Mouse (Mus musculus) intestine, embryonic 16.5 days (tissue): Measurements from ENCODE around the gene Sema6d. TPM values are rescaled to one million over a fixed set of nuclear protein-coding genes. Genes with fewer than 3 reads are reported as not detected.

ENCODE experiments used
- ATAC-seq: fragments of 200-750 bp; cut with Nextera tagmentation; 2 replicates; pipeline ENCODE4 v1.8.0; 2017; ENCODE audit warnings: moderate TSS enrichment, moderate library complexity
- H3K27ac ChIP-seq: fragments of 300-500 bp; sonication (generic); 2 replicates; pipeline ENCODE4 v1.5.1; 2014; ENCODE audit warnings: mild to moderate bottlenecking, low read length
- H3K27me3 ChIP-seq: fragments of 300-500 bp; sonication (generic); replicated peaks from 2 replicates; pipeline ENCODE4 v1.6.1; 2014; ENCODE audit warnings: low read length, control low read depth, mixed read lengths; ENCODE audit not compliant: control insufficient read depth, insufficient read depth
- H3K36me3 ChIP-seq: fragments of 300-500 bp; sonication (generic); 2 replicates; pipeline ENCODE4 v1.6.1; 2014; ENCODE audit warnings: low read length, control low read depth; ENCODE audit not compliant: control insufficient read depth, insufficient read depth
- H3K4me1 ChIP-seq: fragments of 300-500 bp; sonication (generic); 2 replicates; pipeline ENCODE4 v1.6.1; 2014; ENCODE audit warnings: low read length, control low read depth, mixed read lengths; ENCODE audit not compliant: control insufficient read depth, insufficient read depth
- H3K4me2 ChIP-seq: fragments of 300-500 bp; sonication (generic); 2 replicates; pipeline ENCODE4 v1.6.1; 2014; ENCODE audit warnings: low read depth, low read length, control low read depth
- H3K4me3 ChIP-seq: fragments of 300-500 bp; sonication (generic); 2 replicates; pipeline ENCODE4 v1.5.1; 2014; ENCODE audit warnings: mild to moderate bottlenecking, low read length
- H3K9ac ChIP-seq: fragments of 300-500 bp; sonication (generic); 2 replicates; pipeline ENCODE4 v1.6.1; 2014; ENCODE audit warnings: low read depth, low read length
- H3K9me3 ChIP-seq: fragments of 300-500 bp; sonication (generic); 2 replicates; pipeline ENCODE4 v1.6.1; 2016; ENCODE audit warnings: low read length, control low read depth; ENCODE audit not compliant: control insufficient read depth
- WGBS: fragments of 180-500 bp; shearing (Covaris S2); extraction: QIAGEN DNeasy Blood & Tissue Kit; methylation state at CpG from one replicate; pipeline ENCODE4 v1.1.7; 2014; 5-methylcytosine and 5-hydroxymethylcytosine counted together
- polyA plus RNA-seq: library from polyadenylated mRNA; unstranded; fragments of >200 nt; fragmentation: Nextera tagmentation; extraction: Ambion mirVana; gene quantifications from 2 replicates; pipeline ENCODE4 v1.2.1, GENCODE M21; 2015

The Sema6d gene
- polyA plus RNA-seq, 1 experiment from 2014 or later, result 10.9 TPM

GRCm38 (mm10) chr2:124605341-124605740 lies 515.6 kb downstream of the Sema6d start:
- no peak overlapping the region for H3K9ac ChIP-seq
- no peak overlapping the region for H3K4me3 ChIP-seq
- H3K4me2 ChIP-seq, result no peak overlapping the region
- H3K9me3 ChIP-seq, result no peaks in the 10 kb centered on the region
- 88% methylated on average over 1 of the region's 1 CpGs for WGBS
- no peaks in the 10 kb centered on the region for H3K36me3 ChIP-seq
- no peak for ATAC-seq
- H3K27ac ChIP-seq, result no peak overlapping the region
- H3K4me1 ChIP-seq, result peaks cover 19% of the 10 kb centered on the region; the same call in 1 of the 2 replicates
- no peaks in the 10 kb centered on the region for H3K27me3 ChIP-seq

- no peak for ATAC-seq
- H3K27me3 ChIP-seq, result no peaks in the 10 kb centered on the region
- 62% methylated on average over 5 of the region's 5 CpGs for WGBS
- H3K4me2 ChIP-seq, result 0 out of 2 replicates have a peak overlapping the region, but pooled peaks have one; percentile 22
- H3K27ac ChIP-seq, result peak overlapping the region; percentile 62
- H3K9ac ChIP-seq, result no peak overlapping the region
- H3K4me1 ChIP-seq, result peaks cover 26% of the 10 kb centered on the region; the same call in 1 of the 2 replicates
- H3K36me3 ChIP-seq, result no peaks in the 10 kb centered on the region
- H3K9me3 ChIP-seq, result no peaks in the 10 kb centered on the region
- no peak overlapping the region for H3K4me3 ChIP-seq
Observed at GRCm38 (mm10) chr2:124607986-124608385, 518.2 kb downstream of the Sema6d start.

DNA sequence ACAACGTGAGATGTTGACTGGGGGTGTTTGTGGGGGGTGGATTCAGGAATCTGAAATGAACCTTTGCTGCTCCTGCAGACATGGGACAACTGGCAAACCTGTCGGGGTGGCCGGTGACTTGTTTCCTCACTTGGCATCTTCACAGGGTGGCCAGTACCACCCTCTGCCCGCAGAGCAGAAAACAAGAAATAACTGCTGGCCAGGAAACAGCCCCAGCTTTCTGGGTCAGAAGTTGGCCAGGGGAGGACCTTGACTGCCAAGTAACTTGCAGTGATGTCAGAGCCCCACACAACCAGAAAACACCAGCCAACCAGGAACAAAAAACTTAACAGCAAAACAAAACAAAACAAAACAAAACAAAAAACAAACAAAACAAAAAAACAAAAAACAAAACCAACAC lies 518.8 kb downstream of the Sema6d start:
- H3K27me3 ChIP-seq, result no peaks in the 10 kb centered on the region
- WGBS, result 67% methylated on average over 4 of the region's 4 CpGs
- H3K4me1 ChIP-seq, result peaks cover 26% of the 10 kb centered on the region
- no peak overlapping the region; the same call in 1 of the 2 replicates for H3K4me3 ChIP-seq
- peak overlapping the region; percentile 68; the same call in 1 of the 2 replicates for H3K4me2 ChIP-seq
- peak overlapping the region; percentile 43; the same call in 1 of the 2 replicates for H3K9ac ChIP-seq
- peak overlapping the region; percentile 62 for H3K27ac ChIP-seq
- no peak for ATAC-seq
- no peaks in the 10 kb centered on the region for H3K9me3 ChIP-seq
- no peaks in the 10 kb centered on the region for H3K36me3 ChIP-seq

GRCm38 (mm10) chr2:124609014-124609413 lies 519.2 kb downstream of the Sema6d start:
- no peaks in the 10 kb centered on the region for H3K9me3 ChIP-seq
- no peaks in the 10 kb centered on the region for H3K36me3 ChIP-seq
- no peak for ATAC-seq
- H3K4me2 ChIP-seq, result peak overlapping the region; percentile 68
- H3K4me3 ChIP-seq, result peak overlapping the region; percentile 89
- peak overlapping the region; percentile 43; the same call in 1 of the 2 replicates for H3K9ac ChIP-seq
- WGBS, result 25% methylated on average over 5 of the region's 5 CpGs
- H3K27me3 ChIP-seq, result no peaks in the 10 kb centered on the region
- peak overlapping the region; percentile 99; the same call in 1 of the 2 replicates for H3K27ac ChIP-seq
- H3K4me1 ChIP-seq, result peaks cover 31% of the 10 kb centered on the region

DNA sequence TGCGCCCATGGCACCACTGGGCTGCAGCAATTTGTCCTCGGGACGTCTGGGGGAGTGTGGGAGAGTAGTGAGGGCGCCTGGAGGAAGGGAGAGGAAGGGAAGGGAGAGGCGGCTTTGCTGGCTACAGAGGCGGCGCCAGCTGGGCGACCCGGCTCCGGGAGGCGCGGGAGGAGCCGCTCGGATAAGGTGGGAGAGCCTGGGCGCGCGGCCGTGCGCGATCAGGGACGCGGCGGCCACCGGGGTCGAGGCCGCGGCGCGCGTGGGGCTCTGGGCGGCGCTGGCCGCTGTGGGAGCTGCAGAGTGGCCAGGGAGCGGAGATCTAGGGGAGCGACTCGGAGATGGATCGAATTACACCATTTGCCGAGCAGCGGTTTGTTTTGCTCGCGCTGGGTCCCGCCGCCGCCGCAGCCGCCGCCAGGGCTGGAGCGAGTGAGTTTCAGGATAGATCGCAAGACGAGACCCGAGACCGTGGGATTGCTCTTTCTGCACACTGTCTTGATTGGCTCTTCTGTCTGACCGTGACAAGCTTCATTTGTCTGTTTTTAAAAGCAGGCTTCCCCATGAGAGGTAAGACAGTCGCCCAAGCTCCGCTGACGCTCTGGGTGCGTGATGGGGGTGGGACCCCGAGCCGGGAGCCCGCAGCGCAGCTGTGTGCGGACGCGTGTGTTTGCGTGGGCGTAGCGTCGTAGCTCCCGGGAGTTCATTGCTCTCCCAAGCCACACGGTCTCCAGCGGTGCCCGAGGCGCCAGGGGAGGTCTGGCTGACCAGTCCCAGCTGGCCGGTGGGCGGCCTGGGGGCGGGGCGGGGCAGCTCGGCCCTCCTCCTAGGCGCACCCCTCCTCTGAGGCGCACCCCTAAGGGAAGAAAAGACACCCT lies 520.2 kb downstream of the Sema6d start:
- Histone ChIP-seq H3K9me3 (no peaks in the 10 kb centered on the region), H3K36me3 (no peaks in the 10 kb centered on the region), H3K9ac (peak overlapping the region; percentile 98), H3K4me2 (peak overlapping the region; percentile 68), H3K4me1 (peaks cover 34% of the 10 kb centered on the region), H3K27me3 (no peaks in the 10 kb centered on the region), H3K4me3 (peak overlapping the region; percentile 89), H3K27ac (peak overlapping the region; percentile 99)
- ATAC-seq, result peak; percentile 92
- WGBS, result under 1% methylated on average over 79 of the region's 80 CpGs

GRCm38 (mm10) chr2:124610586-124611105 lies 520.9 kb downstream of the Sema6d start:
- WGBS, result under 1% methylated on average over 39 of the region's 39 CpGs
- ATAC-seq, result no peak

DNA sequence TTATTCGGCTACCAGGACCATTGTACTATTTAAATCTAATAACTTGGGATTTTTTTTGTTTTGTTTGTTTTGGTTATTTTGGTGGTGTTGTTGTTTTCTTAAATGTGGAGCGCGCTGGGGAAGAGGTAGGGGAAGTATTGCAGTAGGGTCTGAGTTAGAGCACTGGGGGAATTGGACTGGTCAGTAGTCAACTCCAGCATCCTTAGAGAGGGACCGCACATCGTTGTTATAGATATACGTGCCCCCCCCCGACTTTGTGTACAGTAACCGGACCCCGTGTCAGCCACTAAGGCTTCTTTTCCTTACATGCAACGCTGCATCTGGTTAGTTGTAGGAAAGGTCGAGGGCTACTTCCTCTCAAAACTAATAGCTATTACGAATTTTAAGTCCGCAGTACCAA lies 521.5 kb downstream of the Sema6d start:
- peak overlapping the region; percentile 98 for H3K9ac ChIP-seq
- H3K27me3 ChIP-seq, result no peaks in the 10 kb centered on the region
- H3K4me2 ChIP-seq, result peak overlapping the region; percentile 68
- no peaks in the 10 kb centered on the region for H3K36me3 ChIP-seq
- no peak for ATAC-seq
- peak overlapping the region; percentile 99; the same call in 1 of the 2 replicates for H3K27ac ChIP-seq
- H3K4me3 ChIP-seq, result peak overlapping the region; percentile 89
- 11% methylated on average over 13 of the region's 13 CpGs for WGBS
- H3K9me3 ChIP-seq, result no peaks in the 10 kb centered on the region
- peaks cover 38% of the 10 kb centered on the region for H3K4me1 ChIP-seq

More at GRCm38 (mm10) chr2:124610586-124611105, 520.9 kb downstream of the Sema6d start:
- no peaks in the 10 kb centered on the region for H3K36me3 ChIP-seq
- no peaks in the 10 kb centered on the region for H3K27me3 ChIP-seq
- peaks cover 34% of the 10 kb centered on the region for H3K4me1 ChIP-seq
- no peaks in the 10 kb centered on the region for H3K9me3 ChIP-seq
- peak overlapping the region; percentile 99 for H3K27ac ChIP-seq
- peak overlapping the region; percentile 98 for H3K9ac ChIP-seq
- H3K4me3 ChIP-seq, result peak overlapping the region; percentile 89
- peak overlapping the region; percentile 68 for H3K4me2 ChIP-seq

- Histone ChIP-seq H3K9ac (peak overlapping the region; percentile 50; the same call in 1 of the 2 replicates), H3K4me1 (peaks cover 46% of the 10 kb centered on the region), H3K4me3 (peak overlapping the region; percentile 89), H3K36me3 (no peaks in the 10 kb centered on the region), H3K27ac (0 out of 2 replicates have a peak overlapping the region, but pooled peaks have one; percentile 2), H3K9me3 (no peaks in the 10 kb centered on the region), H3K27me3 (no peaks in the 10 kb centered on the region), H3K4me2 (peak overlapping the region; percentile 68)
- no peak for ATAC-seq
- WGBS, result 37% methylated on average over 6 of the region's 6 CpGs
Observed at GRCm38 (mm10) chr2:124612276-124612675, 522.5 kb downstream of the Sema6d start.
